Mouse (Mus musculus): ENCODE results near the gene Xpa. TPM values are rescaled to one million over a fixed set of nuclear protein-coding genes. Genes with fewer than 3 reads are reported as not detected.

Gene Xpa
- polyA plus RNA-seq, 1 experiment from 2014 or later: 27.4 TPM

DNA sequence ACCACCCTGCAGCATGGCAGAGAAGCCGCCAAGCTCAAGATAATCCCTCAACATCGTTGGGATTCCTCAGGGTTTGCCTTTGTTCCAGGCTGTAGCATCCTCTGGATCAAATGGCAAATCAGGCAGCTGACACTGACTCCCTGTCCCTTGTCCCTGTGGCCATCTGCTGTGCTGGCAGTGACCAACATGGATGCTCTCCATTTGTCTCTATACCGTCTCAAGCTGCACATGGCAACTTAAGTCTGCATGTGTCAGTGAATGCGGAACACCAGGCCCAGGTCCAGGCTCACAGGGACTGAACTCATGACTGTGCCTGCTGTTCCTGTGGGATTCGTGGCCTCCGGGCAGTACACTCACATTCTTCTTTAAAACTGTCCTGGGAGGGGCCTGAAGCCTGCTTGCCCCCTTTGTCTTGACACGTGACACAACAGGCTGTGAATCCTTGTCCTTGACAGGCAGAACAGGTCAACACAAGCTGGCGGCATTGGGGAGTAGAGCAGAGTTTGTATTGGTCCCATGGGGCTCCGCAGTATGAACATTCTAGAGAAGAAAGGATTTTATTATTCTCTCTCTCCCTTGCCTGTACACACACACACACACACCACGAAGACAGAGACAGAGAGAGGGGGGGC is 79.5 kb downstream of the Xpa start:
- peaks cover 73% of the 10 kb centered on the region for H3K36me3 ChIP-seq
- H3K4me2 ChIP-seq: no peak overlapping the region

GRCm38 (mm10) chr4:46115308-46115707 is 80.8 kb downstream of the Xpa start:
- no peak for ATAC-seq (ENCODE audit: low FRiP score)
- peaks cover 62% of the 10 kb centered on the region for H3K36me3 ChIP-seq

More for the DNA sequence above, 79.5 kb downstream of the Xpa start:
- ATAC-seq (ENCODE audit: low FRiP score): no peak
- no peaks in the 10 kb centered on the region for H3K27me3 ChIP-seq (replicated peaks)
- no peaks in the 10 kb centered on the region for H3K9me3 ChIP-seq (replicated peaks)
- no peaks in the 10 kb centered on the region for H3K4me1 ChIP-seq
- no peak overlapping the region for H3K27ac ChIP-seq (replicated peaks)
- WGBS: 54% methylated on average over 10 of the region's 10 CpGs
- H3K9ac ChIP-seq (replicated peaks): no peak overlapping the region
- H3K4me3 ChIP-seq (replicated peaks): no peak overlapping the region

GRCm38 (mm10) chr4:46111361-46111760 is 84.8 kb downstream of the Xpa start:
- H3K36me3 ChIP-seq: peaks cover 22% of the 10 kb centered on the region
- WGBS: 79% methylated on average over 3 of the region's 3 CpGs
- H3K4me1 ChIP-seq: no peaks in the 10 kb centered on the region
- no peak overlapping the region for H3K4me2 ChIP-seq
- H3K9me3 ChIP-seq (replicated peaks): no peaks in the 10 kb centered on the region
- no peak overlapping the region for H3K27ac ChIP-seq (replicated peaks)
- ATAC-seq (ENCODE audit: low FRiP score): no peak
- H3K4me3 ChIP-seq (replicated peaks): no peak overlapping the region
- H3K9ac ChIP-seq (replicated peaks): no peak overlapping the region
- no peaks in the 10 kb centered on the region for H3K27me3 ChIP-seq (replicated peaks)

More at GRCm38 (mm10) chr4:46115308-46115707, 80.8 kb downstream of the Xpa start:
- H3K9ac ChIP-seq (replicated peaks): no peak overlapping the region
- H3K4me1 ChIP-seq: no peaks in the 10 kb centered on the region
- no peak overlapping the region for H3K4me3 ChIP-seq (replicated peaks)
- no peak overlapping the region for H3K27ac ChIP-seq (replicated peaks)
- no peaks in the 10 kb centered on the region for H3K9me3 ChIP-seq (replicated peaks)
- WGBS: 85% methylated on average over 1 of the region's 1 CpGs
- no peaks in the 10 kb centered on the region for H3K27me3 ChIP-seq (replicated peaks)
- no peak overlapping the region for H3K4me2 ChIP-seq

GRCm38 (mm10) chr4:46110084-46110483 is 86.0 kb downstream of the Xpa start:
- Histone ChIP-seq H3K9ac (replicated peaks) (no peak overlapping the region), H3K36me3 (peaks cover 10% of the 10 kb centered on the region), H3K4me3 (replicated peaks) (no peak overlapping the region), H3K9me3 (replicated peaks) (no peaks in the 10 kb centered on the region), H3K4me2 (no peak overlapping the region), H3K4me1 (no peaks in the 10 kb centered on the region), H3K27ac (replicated peaks) (no peak overlapping the region), H3K27me3 (replicated peaks) (no peaks in the 10 kb centered on the region)
- ATAC-seq (ENCODE audit: low FRiP score): no peak
- 92% methylated on average over 8 of the region's 8 CpGs for WGBS

Other genes starting within 250 kb of the Xpa start
- 25.0 and 26.0 TPM in 2 replicates for gene Tdrd7, start 231.0 kb downstream of the Xpa start, polyA plus RNA-seq (2015; fragmentation: Nextera tagmentation; extraction: Ambion mirVana)
- 3.5 and 3.6 TPM in 2 replicates for gene Tmod1, start 157.4 kb downstream of the Xpa start, polyA plus RNA-seq (2015; fragmentation: Nextera tagmentation; extraction: Ambion mirVana)
- gene Ncbp1, start 57.7 kb downstream of the Xpa start, polyA plus RNA-seq (2015; fragmentation: Nextera tagmentation; extraction: Ambion mirVana): 66.0 and 69.6 TPM in 2 replicates
- gene Tstd2, start 57.6 kb downstream of the Xpa start, polyA plus RNA-seq (2015; fragmentation: Nextera tagmentation; extraction: Ambion mirVana): 27.9 and 30.8 TPM in 2 replicates
- not detected in 2 replicates for gene Foxe1, start 147.3 kb upstream of the Xpa start, polyA plus RNA-seq (2015; fragmentation: Nextera tagmentation; extraction: Ambion mirVana)
- gene Trmo, start 193.1 kb upstream of the Xpa start, polyA plus RNA-seq (2015; fragmentation: Nextera tagmentation; extraction: Ambion mirVana): 8.4 and 10.7 TPM in 2 replicates
- 0.24 and 1.2 TPM in 2 replicates for gene Hemgn, start 217.2 kb upstream of the Xpa start, polyA plus RNA-seq (2015; fragmentation: Nextera tagmentation; extraction: Ambion mirVana)

All from neural tube, embryonic 15.5 days (tissue).